Mouse (Mus musculus) bone marrow macrophage, adult 2 months (primary cell): ENCODE data around the gene Sema3f. TPM values are rescaled to one million over a fixed set of nuclear protein-coding genes. Genes with fewer than 3 reads are reported as not detected.
A peak's percentile ranks its signal among the peaks of the same experiment; 100 is the strongest.

Source experiments
- H3K27ac ChIP-seq: 2 replicates; pipeline ENCODE4 v1.5.1; 2012; ENCODE audit warnings: low read depth, low read length; ENCODE audit not compliant: insufficient read depth
- H3K4me1 ChIP-seq: 2 replicates; pipeline ENCODE4 v1.6.1; 2012; ENCODE audit warnings: low read length; ENCODE audit not compliant: control insufficient read depth, insufficient read depth
- H3K4me3 ChIP-seq: 2 replicates; pipeline ENCODE4 v1.5.1; 2012; ENCODE audit warnings: mild to moderate bottlenecking, low read length, moderate library complexity; ENCODE audit not compliant: insufficient read depth
- CTCF ChIP-seq: IDR thresholded peaks from 2 replicates; pipeline ENCODE4 v1.5.1; 2012; ENCODE audit warnings: low read depth, mild to moderate bottlenecking, low read length, moderate library complexity
- POLR2A ChIP-seq: IDR thresholded peaks from 2 replicates; pipeline ENCODE4 v1.6.1; 2012; ENCODE audit warnings: mild to moderate bottlenecking, low read depth, low read length, borderline replicate concordance
- polyA plus RNA-seq: library from polyadenylated mRNA; stranded (reverse); fragments of >200 nt; gene quantifications from 2 replicates; pipeline ENCODE4 v1.2.4, GENCODE M21; 2012; ENCODE audit not compliant: missing spikeins, insufficient read depth, insufficient read length

The Sema3f gene
- polyA plus RNA-seq, 1 experiment = not detected

DNA sequence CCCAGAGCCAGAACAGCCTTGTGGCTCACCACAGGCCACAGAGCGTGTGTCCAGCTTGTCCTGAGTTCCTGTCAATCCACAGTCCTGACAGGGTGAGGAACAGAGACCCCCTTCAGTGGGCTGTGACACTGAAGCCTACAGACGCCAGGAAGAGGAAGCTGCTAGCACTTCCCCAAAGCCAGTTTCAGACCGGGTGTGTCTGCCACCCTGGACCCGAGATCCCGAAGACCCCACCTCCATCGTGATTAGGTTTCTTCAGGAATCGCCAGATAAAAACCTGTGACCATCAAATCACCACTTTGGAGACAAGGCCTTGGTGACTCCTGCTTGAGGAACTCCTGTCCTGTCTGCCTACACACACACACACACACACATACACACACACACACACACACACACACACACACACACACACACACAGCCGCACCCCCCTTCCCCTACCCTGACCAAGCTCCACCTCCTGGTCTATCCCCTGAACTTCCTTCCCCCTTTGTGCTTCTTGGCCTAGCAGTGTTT, 70.0 kb downstream of the Sema3f start:
- TF ChIP-seq CTCF (no peak), POLR2A (no peak)
- H3K4me1 ChIP-seq = peaks cover 37% of the 10 kb centered on the region
- H3K27ac ChIP-seq = peak overlapping the region; percentile 90
- H3K4me3 ChIP-seq = peak overlapping the region; percentile 31

DNA sequence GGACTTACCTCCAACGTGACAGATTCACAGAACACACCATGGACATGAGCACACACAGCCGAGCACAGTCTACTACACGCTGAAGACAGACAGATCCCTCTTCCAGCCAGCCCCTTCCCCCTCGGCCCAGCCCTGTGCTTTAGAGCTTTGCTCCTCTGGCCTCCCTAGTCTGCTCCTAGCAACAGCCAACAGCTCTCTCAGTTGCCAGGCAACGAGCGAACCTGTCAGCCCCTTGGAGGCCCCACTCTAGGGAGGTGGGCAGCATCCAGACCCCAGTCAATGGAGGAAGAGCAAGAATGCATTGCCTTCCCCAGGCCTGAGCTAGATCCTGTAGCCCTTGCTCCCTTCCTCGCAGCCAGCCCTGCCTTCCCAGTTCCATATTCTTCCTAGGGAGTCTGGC, 73.2 kb downstream of the Sema3f start:
- Histone ChIP-seq H3K27ac (no peak overlapping the region), H3K4me1 (peaks cover 35% of the 10 kb centered on the region), H3K4me3 (no peak overlapping the region)
- TF ChIP-seq CTCF (no peak), POLR2A (no peak)

DNA sequence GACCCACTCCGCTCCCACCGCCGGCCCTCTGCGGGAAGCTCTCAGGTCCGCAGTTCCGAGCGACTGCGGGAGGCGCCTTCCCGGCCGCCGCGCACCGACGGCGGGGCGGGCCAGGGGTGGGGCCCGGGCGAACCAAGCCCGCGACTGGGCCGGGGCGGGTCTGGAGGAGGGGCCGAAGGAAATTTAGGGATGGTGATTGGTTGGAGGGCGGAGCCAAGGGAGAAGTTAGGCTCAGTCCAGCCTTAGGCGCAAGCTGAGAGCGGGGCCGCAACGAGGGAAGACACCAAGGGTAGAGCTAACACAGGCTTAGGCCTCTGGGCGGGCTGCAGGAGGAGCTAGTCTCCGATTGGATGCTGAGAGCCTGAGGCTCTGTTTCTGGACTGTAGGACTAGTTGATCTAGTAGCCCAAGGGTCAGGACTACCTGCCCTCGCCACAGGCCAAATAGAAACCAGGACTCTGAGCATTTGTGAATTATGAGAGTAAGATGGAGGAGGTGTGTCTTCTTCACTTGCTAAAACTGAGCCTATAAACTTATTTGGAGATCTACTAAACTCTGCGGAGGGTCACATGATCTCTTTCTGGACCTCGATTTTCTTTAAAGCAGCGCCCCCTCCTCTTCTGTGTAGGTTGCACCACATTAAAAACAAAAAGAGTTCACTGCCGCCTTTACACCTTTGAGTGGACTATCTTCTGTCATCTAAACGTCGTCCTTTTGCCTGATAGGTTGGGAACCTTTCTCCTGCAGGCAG, 74.8 kb downstream of the Sema3f start, which contains the start of gene Gnai2:
Gene Gnai2 (minus strand): TSS at position 89 of the 750 bp plus-strand sequence.
- TF ChIP-seq POLR2A (peak; percentile 69; the same call in 1 of the 2 replicates), CTCF (no peak)
- H3K4me1 ChIP-seq = peaks cover 38% of the 10 kb centered on the region
- peak within 1 kb of the TSS; percentile 88 for H3K27ac ChIP-seq
- H3K4me3 ChIP-seq = peak within 1 kb of the TSS; percentile 85

DNA sequence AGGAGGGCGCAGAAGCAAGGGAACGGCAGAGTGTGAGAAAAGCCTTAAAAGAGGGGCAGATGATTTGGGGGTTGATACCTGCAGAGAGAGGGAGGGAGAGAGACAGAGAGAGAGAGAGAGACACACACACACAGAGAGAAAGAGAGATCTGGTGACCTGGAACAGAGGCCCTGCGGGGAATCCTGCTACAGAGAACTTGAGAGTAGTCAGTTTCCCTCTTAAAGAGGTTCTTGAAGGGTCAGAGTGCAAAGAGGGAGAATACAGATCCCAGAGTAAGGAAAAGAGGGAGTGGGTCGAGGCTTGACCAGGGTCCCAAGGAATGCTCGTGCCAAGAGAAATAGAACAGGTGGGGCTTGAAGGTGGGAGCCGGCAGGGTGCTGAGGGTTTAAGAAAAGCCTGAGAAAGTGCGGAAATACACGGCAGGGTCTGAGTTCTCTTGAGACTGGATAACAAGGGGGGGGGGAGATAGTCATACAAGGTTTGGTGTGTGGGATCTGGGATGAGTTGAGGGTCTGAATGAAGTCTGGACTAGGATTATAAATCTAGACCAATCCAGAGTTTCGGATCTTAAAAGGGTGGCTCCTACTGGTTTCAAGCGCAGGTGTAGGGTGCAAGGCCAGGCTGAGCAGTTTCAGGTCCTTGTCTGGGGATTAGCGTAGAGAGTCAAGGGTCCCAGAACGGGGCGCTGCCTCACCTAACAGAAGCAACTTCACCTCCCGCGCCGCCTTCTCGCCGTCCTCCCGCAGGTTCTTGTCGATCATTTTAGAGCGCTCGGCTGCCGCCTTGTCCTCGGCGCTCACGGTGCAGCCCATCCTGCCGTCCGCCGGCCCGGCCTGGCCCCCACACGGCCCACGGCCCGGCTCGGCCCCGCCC, 75.6 kb downstream of the Sema3f start:
- Histone ChIP-seq H3K4me1 (peaks cover 41% of the 10 kb centered on the region), H3K4me3 (peak overlapping the region; percentile 85), H3K27ac (peak overlapping the region; percentile 88)
- TF ChIP-seq POLR2A = no peak

DNA sequence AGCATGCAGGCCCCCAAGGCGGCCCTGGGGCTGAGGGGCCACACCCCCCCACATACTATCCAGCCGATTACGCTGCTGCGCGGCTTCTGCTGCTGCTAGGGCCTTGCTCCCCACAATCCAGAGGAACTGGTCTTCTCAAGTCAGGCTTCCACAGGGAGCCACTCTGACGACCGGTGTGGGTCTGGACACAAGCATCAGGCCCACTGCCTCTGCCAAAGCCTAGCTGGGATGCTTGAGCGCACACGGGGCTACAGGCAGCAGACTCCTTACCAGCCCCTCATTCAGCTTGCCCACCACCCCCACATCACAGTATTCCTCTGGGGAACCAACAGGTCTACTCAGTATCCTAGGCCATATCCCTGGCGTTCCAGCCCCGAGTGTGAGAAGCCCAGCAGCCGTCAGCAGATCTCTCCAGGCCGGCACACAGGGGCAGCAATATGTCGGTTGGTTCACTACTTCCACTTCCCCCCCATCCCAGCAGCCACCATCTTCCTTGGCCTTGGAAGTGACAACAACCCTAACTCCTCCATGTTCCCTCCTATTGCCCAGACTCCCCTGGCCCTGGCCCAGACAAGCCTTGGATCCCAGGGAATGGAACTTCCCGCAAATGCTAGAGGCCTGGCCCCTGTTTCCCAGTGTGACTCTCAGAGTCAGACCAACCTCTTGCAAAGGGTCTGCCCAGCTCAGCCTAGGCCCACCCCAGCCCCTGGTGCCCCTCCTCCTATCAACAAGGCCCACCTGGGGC, 76.4 kb downstream of the Sema3f start:
- Histone ChIP-seq H3K4me3 (peak overlapping the region; percentile 85), H3K27ac (peak overlapping the region; percentile 88), H3K4me1 (peaks cover 39% of the 10 kb centered on the region)
- TF ChIP-seq POLR2A (no peak), CTCF (no peak)

DNA sequence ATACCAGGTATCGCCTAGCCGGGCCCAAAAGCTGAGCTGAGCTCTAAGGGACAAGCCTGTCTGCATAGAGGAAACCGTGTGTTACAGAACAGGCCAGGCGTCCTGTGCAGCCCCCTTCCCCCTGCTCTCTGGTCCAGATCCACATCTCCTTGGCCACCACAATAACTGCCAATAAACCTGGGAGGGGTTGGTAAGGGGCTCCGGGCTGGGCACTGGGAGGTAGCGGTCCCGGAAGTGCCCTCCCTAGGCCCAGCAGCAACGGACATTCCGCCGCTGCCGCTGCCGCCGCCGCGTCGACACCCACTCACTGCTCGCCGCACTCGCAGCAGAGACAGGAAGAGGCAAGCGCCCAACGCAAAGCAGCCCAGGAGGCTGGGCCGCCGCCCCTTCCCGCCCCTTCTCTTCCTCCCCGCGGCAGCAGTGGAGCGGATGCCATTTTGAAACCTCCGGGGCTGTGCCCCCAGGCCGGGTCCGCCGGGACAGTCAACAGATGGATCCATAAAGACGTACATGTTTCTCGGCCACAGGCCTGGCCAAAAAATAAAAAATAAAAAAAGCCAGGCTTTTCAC, 77.1 kb downstream of the Sema3f start:
- H3K4me1 ChIP-seq = peaks cover 44% of the 10 kb centered on the region

DNA sequence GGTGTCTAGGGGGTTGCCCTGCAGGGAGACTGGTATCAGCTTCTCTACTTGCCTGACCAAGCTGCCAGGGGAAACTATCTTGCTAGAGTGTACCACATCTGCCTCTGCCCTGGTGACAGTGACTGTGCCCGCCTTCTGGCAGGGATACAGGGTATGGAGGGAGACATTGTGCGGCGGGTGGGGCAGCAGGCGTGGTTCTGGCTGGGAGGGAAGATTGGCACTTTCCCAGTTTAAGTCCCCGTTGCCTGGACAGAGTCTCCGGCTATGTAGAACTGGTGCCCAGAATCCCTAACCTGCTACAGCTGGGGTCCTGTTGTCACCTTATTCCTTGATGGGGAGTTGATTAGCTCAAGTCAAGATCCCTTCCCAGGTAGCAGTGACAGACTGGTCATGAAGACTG, 77.8 kb downstream of the Sema3f start:
- Histone ChIP-seq H3K4me3 (peak overlapping the region; percentile 85), H3K27ac (peak overlapping the region; percentile 88), H3K4me1 (peaks cover 51% of the 10 kb centered on the region)
- TF ChIP-seq CTCF (no peak), POLR2A (no peak)

More for the DNA sequence above, 77.1 kb downstream of the Sema3f start:
- TF ChIP-seq POLR2A (no peak), CTCF (no peak)
- Histone ChIP-seq H3K4me3 (peak overlapping the region; percentile 85), H3K27ac (peak overlapping the region; percentile 88)

DNA sequence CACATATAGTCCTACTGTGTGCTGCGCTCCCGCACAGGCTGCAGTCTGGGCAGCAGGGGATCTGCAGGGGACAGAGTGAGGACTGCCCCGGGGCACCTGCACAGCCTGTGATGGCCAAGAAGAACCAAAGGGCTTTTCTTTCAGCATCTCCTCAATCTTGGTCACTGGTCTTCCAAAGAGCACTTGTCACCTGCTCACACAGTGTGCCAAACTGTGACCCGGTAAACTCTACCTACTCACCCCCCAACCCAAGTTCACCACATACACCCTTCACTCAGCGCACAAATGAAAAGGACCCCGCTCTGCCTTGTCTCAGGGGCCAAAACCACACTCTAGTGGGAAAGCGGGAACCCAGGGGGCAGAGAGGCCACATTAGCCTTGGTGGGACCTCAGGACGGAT, 78.4 kb downstream of the Sema3f start:
- H3K27ac ChIP-seq = no peak overlapping the region
- H3K4me1 ChIP-seq = peaks cover 56% of the 10 kb centered on the region
- peak overlapping the region; percentile 85; the same call in 1 of the 2 replicates for H3K4me3 ChIP-seq
- TF ChIP-seq CTCF (no peak), POLR2A (no peak)

Other genes with a start within 250 kb of the Sema3f start
- gene Tmem115, start 176.5 kb downstream of the Sema3f start, polyA plus RNA-seq = 19.0 and 20.9 TPM in 2 replicates
- 18.9 and 30.6 TPM in 2 replicates for gene Cyb561d2, start 168.3 kb downstream of the Sema3f start, polyA plus RNA-seq
- 19.9 and 22.5 TPM in 2 replicates for gene Nprl2, start 168.2 kb downstream of the Sema3f start, polyA plus RNA-seq
- gene Zmynd10, start 163.2 kb downstream of the Sema3f start, polyA plus RNA-seq = 0.66 TPM in 1 of 2 replicates, not detected in the other
- gene Rassf1, start 158.9 kb downstream of the Sema3f start, polyA plus RNA-seq = 45.1 and 46.2 TPM in 2 replicates
- 23.0 and 23.6 TPM in 2 replicates for gene Tusc2, start 147.2 kb downstream of the Sema3f start, polyA plus RNA-seq
- 8.8 and 10.3 TPM in 2 replicates for gene Hyal2, start 142.5 kb downstream of the Sema3f start, polyA plus RNA-seq
- 2.3 and 4.7 TPM in 2 replicates for gene Hyal1, start 133.5 kb downstream of the Sema3f start, polyA plus RNA-seq
- gene Naa80, start 131.6 kb downstream of the Sema3f start, polyA plus RNA-seq = 16.9 and 21.1 TPM in 2 replicates
- gene Hyal3, start 129.7 kb downstream of the Sema3f start, polyA plus RNA-seq = 0.29 and 0.59 TPM in 2 replicates
- gene Ifrd2, start 122.8 kb downstream of the Sema3f start, polyA plus RNA-seq = 8.2 and 8.6 TPM in 2 replicates
- gene Sema3b, start 101.2 kb downstream of the Sema3f start, polyA plus RNA-seq = not detected in 2 replicates
- gene Gnai2, start 75.1 kb downstream of the Sema3f start, polyA plus RNA-seq = 994 and 1,017 TPM in 2 replicates
- gene Slc38a3, start 40.9 kb downstream of the Sema3f start, polyA plus RNA-seq = not detected in 2 replicates
- not detected in 2 replicates for gene Gnat1, start 30.8 kb downstream of the Sema3f start, polyA plus RNA-seq
- gene Rbm5, start 60.5 kb upstream of the Sema3f start, polyA plus RNA-seq = 177 and 178 TPM in 2 replicates
- gene Rbm6, start 162.8 kb upstream of the Sema3f start, polyA plus RNA-seq = 73.5 and 87.0 TPM in 2 replicates
- 11.4 and 15.3 TPM in 2 replicates for gene Mon1a, start 177.7 kb upstream of the Sema3f start, polyA plus RNA-seq
- gene Mst1r, start 196.4 kb upstream of the Sema3f start, polyA plus RNA-seq = not detected in 2 replicates
- gene Actl11, start 218.0 kb upstream of the Sema3f start, polyA plus RNA-seq = not detected in 2 replicates
- not detected in 2 replicates for gene Camkv, start 225.2 kb upstream of the Sema3f start, polyA plus RNA-seq
- gene Traip, start 239.7 kb upstream of the Sema3f start, polyA plus RNA-seq = 5.0 and 6.9 TPM in 2 replicates